Mouse (Mus musculus) heart, embryonic 12.5 days (tissue): ENCODE measurements around the gene Camk2g. TPM values are rescaled to one million over a fixed set of nuclear protein-coding genes. Genes with fewer than 3 reads are reported as not detected.
A peak's percentile ranks its signal among the peaks of the same experiment; 100 is the strongest.

Source experiments
- ATAC-seq: fragments of 200-750 bp; cut with Nextera tagmentation; 2 replicates; pipeline ENCODE4 v1.8.0; 2017; ENCODE audit warnings: moderate TSS enrichment, moderate library complexity; ENCODE audit not compliant: insufficient number of reproducible peaks, low FRiP score
- H3K27ac ChIP-seq: fragments of 300-500 bp; sonication (generic); 2 replicates; pipeline ENCODE4 v1.5.1; 2016; ENCODE audit warnings: mild to moderate bottlenecking, moderate library complexity; ENCODE audit not compliant: poor library complexity, severe bottlenecking
- H3K27me3 ChIP-seq: fragments of 300-500 bp; sonication (generic); replicated peaks from 2 replicates; pipeline ENCODE4 v1.6.1; 2016; ENCODE audit warnings: mild to moderate bottlenecking, moderate library complexity
- H3K36me3 ChIP-seq: fragments of 300-500 bp; sonication (generic); 2 replicates; pipeline ENCODE4 v1.6.1; 2016; ENCODE audit warnings: mild to moderate bottlenecking, moderate library complexity
- H3K4me1 ChIP-seq: fragments of 300-500 bp; sonication (generic); replicated peaks from 2 replicates; pipeline ENCODE4 v1.6.1; 2016; ENCODE audit warnings: mild to moderate bottlenecking
- H3K4me2 ChIP-seq: fragments of 300-500 bp; sonication (generic); 2 replicates; pipeline ENCODE4 v1.6.1; 2016; ENCODE audit warnings: mild to moderate bottlenecking, moderate library complexity
- H3K4me3 ChIP-seq: fragments of 300-500 bp; sonication (generic); 2 replicates; pipeline ENCODE4 v1.5.1; 2016; ENCODE audit warnings: mild to moderate bottlenecking
- H3K9ac ChIP-seq: fragments of 300-500 bp; sonication (generic); 2 replicates; pipeline ENCODE4 v1.6.1; 2016; ENCODE audit warnings: mild to moderate bottlenecking, moderate library complexity
- H3K9me3 ChIP-seq: fragments of 300-500 bp; sonication (generic); replicated peaks from 2 replicates; pipeline ENCODE4 v1.6.1; 2016; ENCODE audit warnings: mild to moderate bottlenecking, moderate library complexity
- WGBS: fragments of 180-500 bp; shearing (Covaris S2); methylation state at CpG from one replicate; pipeline ENCODE4 v1.1.7; 2016; 5-methylcytosine and 5-hydroxymethylcytosine counted together
- polyA plus RNA-seq: library from polyadenylated mRNA; unstranded; fragments of >200 nt; fragmentation: Nextera tagmentation; extraction: Ambion mirVana; gene quantifications from 2 replicates; pipeline ENCODE4 v1.2.1, GENCODE M21; 2016

The Camk2g gene
- polyA plus RNA-seq, 1 experiment from 2014 or later = 65.4 TPM

DNA sequence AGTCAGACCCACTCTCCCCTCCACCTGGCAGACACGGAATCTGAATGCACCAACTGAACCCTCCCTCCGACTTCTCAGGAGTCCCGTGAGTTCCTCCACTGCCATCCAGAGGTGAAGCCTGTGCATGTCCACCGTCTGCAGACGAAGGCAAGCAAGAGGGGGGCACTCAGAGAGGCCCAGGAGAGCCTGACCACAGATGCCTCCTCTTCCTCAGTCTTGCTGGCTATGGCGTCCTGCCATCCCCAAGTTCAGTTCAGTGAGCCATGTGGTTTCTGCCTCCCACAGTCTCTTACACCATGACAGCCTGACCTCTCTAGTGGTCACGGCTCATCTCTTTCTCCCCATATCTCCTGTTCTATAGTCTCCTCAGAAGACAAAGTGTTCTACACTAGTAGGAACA, 9.2 kb downstream of the Camk2g start:
- WGBS = 75% methylated on average over 7 of the region's 7 CpGs
- ATAC-seq = no peak
- Histone ChIP-seq H3K36me3 (peaks cover 75% of the 10 kb centered on the region), H3K4me1 (peaks cover 58% of the 10 kb centered on the region), H3K4me2 (no peak overlapping the region), H3K4me3 (no peak overlapping the region), H3K9ac (no peak overlapping the region), H3K27me3 (no peaks in the 10 kb centered on the region), H3K27ac (no peak overlapping the region), H3K9me3 (no peaks in the 10 kb centered on the region)

DNA sequence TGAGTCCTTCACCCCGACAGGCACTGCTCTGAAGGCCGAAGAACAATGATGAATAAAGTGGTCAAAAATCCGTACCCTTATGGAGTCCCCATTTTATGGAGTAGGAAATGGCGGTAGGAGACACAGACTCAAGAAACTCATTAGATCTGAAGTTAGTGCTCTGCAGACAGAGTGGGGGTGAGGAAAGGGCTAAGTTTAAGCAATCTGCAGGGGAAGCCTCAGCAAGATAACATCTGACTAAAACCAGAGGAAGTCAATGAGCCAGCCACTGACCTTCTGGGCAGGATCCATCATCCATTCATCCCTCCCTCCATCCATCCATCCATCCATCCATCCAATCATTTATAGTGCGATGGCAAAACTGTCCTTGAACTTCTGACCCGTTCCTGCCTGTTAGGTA, 10.4 kb downstream of the Camk2g start:
- H3K36me3 ChIP-seq = peaks cover 75% of the 10 kb centered on the region

DNA sequence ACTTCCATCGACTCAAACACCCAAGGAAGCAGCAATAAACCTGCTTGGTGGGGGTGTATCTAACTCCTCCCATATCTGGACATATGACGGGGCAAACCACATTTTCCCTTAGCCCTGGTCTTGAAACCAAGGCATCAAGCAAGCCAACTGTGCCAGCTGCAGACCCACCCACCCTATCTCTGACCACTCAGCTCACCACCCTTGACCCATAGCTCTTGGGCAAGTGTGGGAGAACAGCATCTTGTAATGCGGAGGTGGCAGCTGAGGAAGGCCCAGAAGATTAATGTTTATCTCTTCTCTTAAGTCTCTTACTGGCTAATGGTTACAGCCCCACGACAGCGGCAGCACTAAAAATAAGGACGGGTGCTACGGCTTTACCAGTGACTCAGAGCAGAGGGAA, 11.0 kb downstream of the Camk2g start:
- Histone ChIP-seq H3K9me3 (no peaks in the 10 kb centered on the region), H3K4me2 (no peak overlapping the region), H3K36me3 (peaks cover 76% of the 10 kb centered on the region), H3K9ac (no peak overlapping the region), H3K27ac (no peak overlapping the region), H3K4me3 (no peak overlapping the region), H3K27me3 (no peaks in the 10 kb centered on the region), H3K4me1 (peaks cover 51% of the 10 kb centered on the region)
- ATAC-seq = no peak
- WGBS = 66% methylated on average over 7 of the region's 7 CpGs

More for the DNA sequence above, 10.4 kb downstream of the Camk2g start:
- no peaks in the 10 kb centered on the region for H3K9me3 ChIP-seq
- no peak overlapping the region; the same call in 1 of the 2 replicates for H3K27ac ChIP-seq
- ATAC-seq = no peak
- H3K4me1 ChIP-seq = peaks cover 56% of the 10 kb centered on the region
- H3K4me3 ChIP-seq = no peak overlapping the region
- no peak overlapping the region for H3K4me2 ChIP-seq
- no peak overlapping the region for H3K9ac ChIP-seq
- no peaks in the 10 kb centered on the region for H3K27me3 ChIP-seq
- 92% methylated on average over 6 of the region's 6 CpGs for WGBS

DNA sequence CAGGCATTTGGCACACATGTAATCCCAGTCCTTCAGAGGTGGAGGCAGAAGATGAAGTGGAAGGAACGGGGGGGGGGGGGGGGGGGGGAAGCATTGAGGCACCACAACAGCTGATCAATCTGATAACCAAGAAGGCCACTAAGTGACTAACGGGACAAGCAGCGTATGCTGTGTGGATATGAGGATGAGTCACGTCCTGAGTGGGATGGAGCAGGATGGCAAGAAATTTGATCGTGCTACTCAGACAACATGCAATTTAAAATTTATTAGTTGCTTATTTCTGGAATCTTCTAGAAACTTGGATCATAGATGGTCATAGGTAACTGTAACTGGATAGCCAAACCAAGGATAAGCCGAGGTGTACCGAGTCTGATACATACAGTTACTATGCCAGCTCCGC, 13.7 kb downstream of the Camk2g start:
- no peak overlapping the region for H3K4me3 ChIP-seq
- H3K9me3 ChIP-seq = no peaks in the 10 kb centered on the region
- no peak overlapping the region for H3K4me2 ChIP-seq
- peaks cover 83% of the 10 kb centered on the region for H3K36me3 ChIP-seq
- H3K27ac ChIP-seq = no peak overlapping the region
- WGBS = 84% methylated on average over 8 of the region's 8 CpGs
- peaks cover 38% of the 10 kb centered on the region for H3K4me1 ChIP-seq
- ATAC-seq = no peak
- no peak overlapping the region for H3K9ac ChIP-seq
- H3K27me3 ChIP-seq = no peaks in the 10 kb centered on the region

DNA sequence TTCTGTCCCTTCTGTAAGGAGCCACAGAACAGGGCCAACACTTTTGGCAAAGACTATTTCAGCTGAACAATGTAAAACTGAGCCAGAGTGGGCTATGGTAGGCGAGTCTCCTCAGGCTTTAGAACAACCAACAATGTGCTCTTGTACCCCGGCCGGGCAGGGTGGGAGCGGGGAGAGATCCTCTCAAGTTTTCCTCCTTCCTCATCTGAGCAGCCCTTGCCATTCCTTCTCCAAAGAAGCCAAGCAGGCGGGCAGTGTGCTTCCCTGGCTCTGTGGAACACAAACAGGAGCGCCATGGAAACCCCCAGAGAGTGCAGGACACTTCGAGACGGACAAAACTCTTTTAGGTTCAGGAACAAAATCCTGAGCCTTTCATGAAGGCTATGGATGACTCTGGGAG, 15.4 kb downstream of the Camk2g start:
- Histone ChIP-seq H3K9me3 (no peaks in the 10 kb centered on the region), H3K27ac (no peak overlapping the region), H3K27me3 (no peaks in the 10 kb centered on the region), H3K36me3 (peaks cover 69% of the 10 kb centered on the region), H3K9ac (no peak overlapping the region), H3K4me3 (no peak overlapping the region), H3K4me2 (no peak overlapping the region), H3K4me1 (peaks cover 39% of the 10 kb centered on the region)
- no peak for ATAC-seq
- WGBS = 91% methylated on average over 8 of the region's 8 CpGs

DNA sequence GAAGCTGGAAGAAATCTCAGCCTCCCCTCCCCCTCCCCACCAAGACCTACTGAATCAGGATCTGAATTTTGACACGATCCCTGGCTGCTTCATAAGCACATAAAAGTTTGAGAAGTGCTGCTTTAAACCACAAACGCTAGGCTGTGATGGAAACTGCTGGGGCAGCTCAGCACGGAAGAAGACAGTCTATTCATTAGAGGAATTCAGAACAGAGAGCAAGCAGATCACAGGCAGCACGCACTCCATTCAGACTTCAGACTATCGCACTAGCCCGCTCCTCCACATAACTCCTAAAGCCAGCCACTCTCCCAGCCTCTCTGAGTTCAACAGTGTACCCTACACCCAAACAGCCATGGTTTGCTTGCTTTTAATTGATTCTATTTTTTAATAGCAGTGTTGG, 18.2 kb downstream of the Camk2g start:
- H3K4me2 ChIP-seq = no peak overlapping the region
- 39% methylated on average over 6 of the region's 6 CpGs for WGBS
- H3K9me3 ChIP-seq = no peaks in the 10 kb centered on the region
- no peaks in the 10 kb centered on the region for H3K27me3 ChIP-seq
- peaks cover 40% of the 10 kb centered on the region for H3K4me1 ChIP-seq
- H3K9ac ChIP-seq = 0 out of 2 replicates have a peak overlapping the region, but pooled peaks have one; percentile 49
- no peak overlapping the region for H3K4me3 ChIP-seq
- ATAC-seq = no peak
- peak overlapping the region; percentile 49; the same call in 1 of the 2 replicates for H3K27ac ChIP-seq
- peaks cover 44% of the 10 kb centered on the region for H3K36me3 ChIP-seq

DNA sequence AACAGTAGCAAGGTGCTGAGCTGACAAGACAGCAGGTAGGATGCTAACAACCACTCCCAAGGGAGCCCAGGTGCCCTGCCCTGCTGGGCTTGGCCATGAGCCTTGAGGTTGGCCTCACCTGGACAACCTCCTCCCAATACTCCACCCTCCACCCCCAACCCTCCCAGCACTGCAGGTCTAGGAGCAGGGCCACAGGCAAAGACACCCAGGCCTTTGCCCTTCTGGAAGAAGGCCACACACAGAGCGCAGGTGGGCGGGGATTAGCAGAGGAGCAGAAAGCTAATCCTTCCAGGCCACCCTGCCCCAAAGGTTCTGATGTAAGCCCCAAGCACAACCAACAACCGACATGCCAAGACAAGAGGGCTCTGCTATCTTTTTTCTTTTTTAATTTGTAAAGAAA, 20.5 kb downstream of the Camk2g start:
- Histone ChIP-seq H3K4me2 (no peak overlapping the region), H3K4me3 (no peak overlapping the region), H3K27ac (peak overlapping the region; percentile 12; the same call in 1 of the 2 replicates), H3K4me1 (peaks cover 47% of the 10 kb centered on the region), H3K36me3 (peaks cover 47% of the 10 kb centered on the region), H3K9me3 (no peaks in the 10 kb centered on the region), H3K27me3 (no peaks in the 10 kb centered on the region), H3K9ac (no peak overlapping the region)
- ATAC-seq = no peak
- 58% methylated on average over 3 of the region's 3 CpGs for WGBS

DNA sequence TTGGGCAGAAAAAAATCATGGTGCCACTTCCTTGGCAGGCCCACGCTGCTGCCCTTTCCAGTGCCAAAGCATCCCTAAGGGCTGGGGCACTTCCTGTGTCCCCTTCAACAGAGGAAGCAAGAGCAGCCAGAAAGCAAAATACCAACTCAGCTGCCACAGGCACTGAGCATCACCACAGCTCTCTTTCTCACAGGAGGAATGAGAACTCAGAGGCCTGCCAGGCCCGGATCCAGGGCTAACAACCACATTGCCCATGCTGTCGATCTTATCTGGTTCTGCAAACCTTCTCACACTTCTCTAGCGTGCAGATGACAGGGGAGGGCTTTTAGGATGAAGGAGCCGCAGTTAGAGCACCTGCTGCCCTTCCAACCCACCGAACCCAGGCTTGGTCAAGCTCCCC, 21.1 kb downstream of the Camk2g start:
- no peak for ATAC-seq
- H3K4me2 ChIP-seq = no peak overlapping the region
- no peak overlapping the region for H3K9ac ChIP-seq
- 39% methylated on average over 6 of the region's 6 CpGs for WGBS
- no peak overlapping the region for H3K4me3 ChIP-seq
- peaks cover 45% of the 10 kb centered on the region for H3K36me3 ChIP-seq
- H3K9me3 ChIP-seq = no peaks in the 10 kb centered on the region
- H3K27ac ChIP-seq = peak overlapping the region; percentile 12
- peaks cover 53% of the 10 kb centered on the region for H3K4me1 ChIP-seq
- H3K27me3 ChIP-seq = no peaks in the 10 kb centered on the region

DNA sequence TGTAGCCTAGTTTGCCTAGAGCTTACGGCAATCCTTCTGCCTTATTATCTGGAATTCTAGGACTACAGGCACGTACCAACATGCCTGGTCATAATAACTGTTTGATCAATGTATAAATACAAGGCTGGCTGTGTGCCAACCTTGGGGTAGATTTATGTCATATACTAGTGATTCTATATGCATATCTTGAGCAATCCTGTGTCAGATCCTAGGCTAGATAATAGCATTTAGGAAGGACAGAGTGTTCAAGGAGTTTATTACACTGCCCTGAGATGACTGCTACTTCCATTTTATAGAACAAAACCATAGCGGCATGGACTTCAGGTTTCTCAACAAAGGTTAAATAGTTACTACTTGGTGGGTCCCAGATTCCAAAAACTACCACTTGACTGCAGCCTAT, 21.9 kb downstream of the Camk2g start:
- no peaks in the 10 kb centered on the region for H3K27me3 ChIP-seq
- 95% methylated on average over 3 of the region's 3 CpGs for WGBS
- peak overlapping the region; percentile 12; the same call in 1 of the 2 replicates for H3K27ac ChIP-seq
- H3K9ac ChIP-seq = no peak overlapping the region
- H3K4me3 ChIP-seq = no peak overlapping the region
- H3K9me3 ChIP-seq = no peaks in the 10 kb centered on the region
- no peak for ATAC-seq
- peaks cover 55% of the 10 kb centered on the region for H3K4me1 ChIP-seq
- H3K4me2 ChIP-seq = no peak overlapping the region
- peaks cover 39% of the 10 kb centered on the region for H3K36me3 ChIP-seq

DNA sequence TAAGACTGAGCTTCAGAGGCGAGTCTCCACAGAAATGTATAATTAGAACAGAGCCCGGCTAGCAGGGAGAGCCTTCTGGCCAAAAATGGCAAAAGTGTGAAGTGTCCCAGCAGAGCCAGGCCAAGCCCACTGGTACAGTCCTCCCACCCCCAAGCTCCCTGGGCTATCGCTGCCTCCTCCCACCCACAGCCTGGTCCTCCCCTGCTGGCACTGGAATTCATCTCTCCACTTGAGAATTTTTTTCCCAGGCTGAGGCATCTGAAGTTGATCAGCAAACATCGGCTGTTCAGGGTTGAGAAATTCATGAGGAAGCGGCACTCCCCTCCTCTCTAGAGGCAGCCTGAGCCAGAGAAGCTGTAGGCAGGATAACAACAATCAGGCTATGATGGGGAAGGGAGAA, 25.3 kb downstream of the Camk2g start:
- 23% methylated on average over 5 of the region's 5 CpGs for WGBS
- peak overlapping the region; percentile 44; the same call in 1 of the 2 replicates for H3K9ac ChIP-seq

DNA sequence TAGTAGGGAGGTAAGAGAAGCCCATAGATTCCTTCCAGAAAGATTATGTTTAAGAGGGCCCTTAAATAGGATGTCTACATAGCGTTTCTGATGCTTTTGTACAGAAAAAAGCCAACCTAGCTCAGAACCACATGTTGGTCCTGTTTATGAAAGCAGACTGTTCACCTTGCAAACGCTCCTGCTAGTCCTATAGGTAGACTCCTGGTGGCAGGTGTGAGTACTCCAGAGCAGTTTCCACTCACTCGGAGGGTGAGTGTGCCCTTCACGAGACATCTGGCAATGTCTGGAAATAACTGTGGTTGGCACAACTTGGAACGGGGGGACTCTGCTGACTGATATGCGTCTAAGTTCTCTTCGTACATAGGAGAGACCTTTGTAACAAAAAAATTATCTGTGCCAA, 26.0 kb downstream of the Camk2g start:
- peaks cover 55% of the 10 kb centered on the region for H3K36me3 ChIP-seq

More for the DNA sequence above, 25.3 kb downstream of the Camk2g start:
- no peaks in the 10 kb centered on the region for H3K27me3 ChIP-seq
- H3K4me2 ChIP-seq = peak overlapping the region; percentile 24
- H3K4me3 ChIP-seq = no peak overlapping the region
- peak overlapping the region; percentile 91 for H3K27ac ChIP-seq
- peaks cover 49% of the 10 kb centered on the region for H3K36me3 ChIP-seq
- no peaks in the 10 kb centered on the region for H3K9me3 ChIP-seq
- peaks cover 57% of the 10 kb centered on the region for H3K4me1 ChIP-seq
- ATAC-seq = peak; percentile 58

DNA sequence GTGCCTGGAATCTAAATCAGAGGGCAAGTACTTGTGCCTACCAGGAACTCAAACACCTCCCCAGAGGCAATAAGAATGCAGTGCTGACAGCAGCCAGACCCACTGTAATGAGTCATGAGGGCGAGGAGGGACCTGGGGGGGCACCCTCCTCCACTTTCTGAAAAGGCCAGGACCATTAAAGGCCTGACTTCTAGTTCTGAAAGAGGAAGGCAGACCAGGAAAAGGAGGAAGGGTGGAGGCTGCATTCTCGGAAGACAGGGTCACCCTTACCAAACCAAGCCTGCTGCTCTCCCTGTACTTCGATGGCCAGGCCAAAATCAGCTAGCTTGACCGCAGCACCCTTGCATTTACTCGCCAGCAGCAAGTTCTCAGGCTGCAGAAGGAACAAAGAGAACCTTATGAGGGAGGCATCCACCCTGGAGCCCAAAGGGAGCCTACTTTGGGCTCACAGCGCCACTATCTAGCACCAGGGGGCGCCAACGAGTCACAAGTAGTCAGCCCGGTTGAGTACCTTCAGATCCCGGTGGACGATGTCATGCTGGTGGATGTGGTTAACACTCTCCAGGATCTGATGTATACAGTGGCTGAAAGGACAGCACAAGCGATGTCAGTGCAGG, 28.1 kb downstream of the Camk2g start:
- peak; percentile 71 for ATAC-seq
- 14% methylated on average over 12 of the region's 12 CpGs for WGBS
- H3K9me3 ChIP-seq = no peaks in the 10 kb centered on the region
- H3K4me1 ChIP-seq = peaks cover 39% of the 10 kb centered on the region
- peak overlapping the region; percentile 45 for H3K9ac ChIP-seq
- H3K4me3 ChIP-seq = no peak overlapping the region
- peaks cover 75% of the 10 kb centered on the region for H3K36me3 ChIP-seq
- H3K27ac ChIP-seq = peak overlapping the region; percentile 92
- H3K27me3 ChIP-seq = no peaks in the 10 kb centered on the region
- H3K4me2 ChIP-seq = no peak overlapping the region

More for the DNA sequence above, 26.0 kb downstream of the Camk2g start:
- 77% methylated on average over 7 of the region's 7 CpGs for WGBS
- peaks cover 50% of the 10 kb centered on the region for H3K4me1 ChIP-seq
- no peak overlapping the region for H3K4me3 ChIP-seq
- H3K9me3 ChIP-seq = no peaks in the 10 kb centered on the region
- no peaks in the 10 kb centered on the region for H3K27me3 ChIP-seq
- no peak for ATAC-seq
- H3K9ac ChIP-seq = peak overlapping the region; percentile 44; the same call in 1 of the 2 replicates
- peak overlapping the region; percentile 91 for H3K27ac ChIP-seq
- H3K4me2 ChIP-seq = peak overlapping the region; percentile 24
